Comparison of ENCODE assay signal across 24 mouse cellular contexts in genomic region chr1:62405061-62405460, GRCm38 (mm10).
A peak's percentile ranks its signal among the peaks of the same experiment; 100 is the strongest.
DNase-seq lines count a peak whose midpoint lies in the region; ATAC-seq and TF ChIP-seq lines count a peak whose summit lies in the region.
"Had no signal": no experiment of that assay in that cellular context is flagged by ENCODE, and none has a peak within 500 bp of the region (broad histone marks: within the 10 kb centered on the region; RNA-seq: fewer than 3 reads in every experiment).

No protein-coding gene starts in this region.

- ATAC-seq in heart, embryonic 11.5 days (replicated peaks; ENCODE audit: insufficient number of reproducible peaks, low FRiP score, low TSS enrichment), result no peak
- 0 out of 2 replicates have a peak, but pooled peaks have one; percentile 63 for ATAC-seq in embryonic facial prominence, embryonic 14.5 days (ENCODE audit: low read depth)
- ATAC-seq: CD4-positive, CD25-positive, alpha-beta regulatory T cell, adult 4 months; forebrain, embryonic 14.5 days; intestine, embryonic 16.5 days; midbrain, embryonic 16.5 days had no signal

- TF ChIP-seq POLR2A in brain, embryonic 14.5 days (IDR thresholded peaks at IDR 0.05; ENCODE audit: borderline replicate concordance, extremely low read depth, insufficient read depth, insufficient read length, poor library complexity, severe bottlenecking), result no peak

- no peaks in the 10 kb centered on the region for H3K27me3 ChIP-seq in heart, embryonic 11.5 days (ENCODE audit: control insufficient read depth, insufficient read depth, low read length)
- no peaks in the 10 kb centered on the region for H3K27me3 ChIP-seq in embryonic facial prominence, embryonic 14.5 days (replicated peaks; ENCODE audit: control insufficient read depth, insufficient read depth, low read length)
- H3K27me3 ChIP-seq: hindbrain, embryonic 13.5 days; liver, embryonic 15.5 days had no signal

- 0 out of 2 replicates have a peak, but pooled peaks cover 5% of the 10 kb centered on the region for H3K4me1 ChIP-seq in heart, embryonic 11.5 days (ENCODE audit: control insufficient read depth, insufficient read depth, low read length)
- H3K4me1 ChIP-seq in embryonic facial prominence, embryonic 14.5 days (ENCODE audit: control insufficient read depth, insufficient read depth, low read length), result no peaks in the 10 kb centered on the region
- H3K4me1 ChIP-seq: liver, embryonic 15.5 days had no signal

- no peak overlapping the region for H3K4me3 ChIP-seq in heart, embryonic 11.5 days (ENCODE audit: low read depth, low read length)
- no peak overlapping the region for H3K4me3 ChIP-seq in embryonic facial prominence, embryonic 14.5 days (ENCODE audit: low read depth, low read length)
- H3K4me3 ChIP-seq: gastrocnemius, adult 2 months; hindbrain, embryonic 13.5 days; liver, embryonic 15.5 days had no signal

- H3K27ac ChIP-seq in heart, embryonic 11.5 days (ENCODE audit: low read depth, low read length), result no peak overlapping the region
- no peak overlapping the region for H3K27ac ChIP-seq in embryonic facial prominence, embryonic 14.5 days (replicated peaks; ENCODE audit: low read depth, low read length)
- H3K27ac ChIP-seq: gastrocnemius, adult 2 months; hindbrain, embryonic 13.5 days; liver, embryonic 15.5 days had no signal

- 44% methylated on average over 8 of the region's 8 CpGs for WGBS in heart, embryonic 11.5 days (ENCODE audit: insufficient replicate concordance)
- WGBS in embryonic facial prominence, embryonic 14.5 days, result 24% methylated on average over 8 of the region's 8 CpGs

- no peak overlapping the region for H3K9ac ChIP-seq in heart, embryonic 11.5 days (ENCODE audit: low read depth, low read length)
- no peak overlapping the region for H3K9ac ChIP-seq in embryonic facial prominence, embryonic 14.5 days (ENCODE audit: low read depth, low read length)
- H3K9ac ChIP-seq: hindbrain, embryonic 13.5 days; liver, embryonic 15.5 days; lung, embryonic 14.5 days had no signal

- no peak overlapping the region for H3K4me2 ChIP-seq in heart, embryonic 11.5 days
- no peak overlapping the region for H3K4me2 ChIP-seq in embryonic facial prominence, embryonic 14.5 days (ENCODE audit: low read depth, low read length)
- H3K4me2 ChIP-seq: hindbrain, embryonic 13.5 days; liver, embryonic 15.5 days; lung, embryonic 14.5 days; midbrain, embryonic 11.5 days had no signal

- DNase-seq in heart, adult 18-20 months, result peak; percentile 14 to 41
- peak; percentile 28 for DNase-seq in brain, embryonic 14.5 days (ENCODE audit: low read depth)
- DNase-seq in embryonic facial prominence, embryonic 14.5 days (ENCODE audit: low spot score), result peak; percentile 64
- peak; percentile 10 for DNase-seq in heart, postnatal 4 days
- DNase-seq in left cerebral cortex, adult 11 months (ENCODE audit: low spot score), result no peak
- DNase-seq in testis, postnatal 10 days (ENCODE audit: low spot score), result no peak
- DNase-seq: adrenal gland, postnatal 25 days; cerebellum, adult 18-20 months; cerebellum, postnatal 10 days; gastrocnemius, adult 2 months; kidney, adult 9 months; kidney, postnatal 10 days; liver; lung, embryonic 14.5 days; lung, postnatal 36 days; right cerebral cortex, adult 18-20 months had no signal

- H3K36me3 ChIP-seq in heart, embryonic 11.5 days (ENCODE audit: control insufficient read depth, insufficient read depth, low read length), result no peaks in the 10 kb centered on the region
- H3K36me3 ChIP-seq in embryonic facial prominence, embryonic 14.5 days (ENCODE audit: control insufficient read depth, insufficient read depth, low read length), result no peaks in the 10 kb centered on the region
- H3K36me3 ChIP-seq: hindbrain, embryonic 13.5 days; liver, embryonic 15.5 days had no signal

- H3K9me3 ChIP-seq in heart, embryonic 11.5 days (replicated peaks; ENCODE audit: control insufficient read depth, low read length), result no peaks in the 10 kb centered on the region
- no peaks in the 10 kb centered on the region for H3K9me3 ChIP-seq in embryonic facial prominence, embryonic 14.5 days (ENCODE audit: control insufficient read depth, low read length)
- H3K9me3 ChIP-seq: hindbrain, embryonic 13.5 days; liver, embryonic 15.5 days had no signal

- TF ChIP-seq CTCF in brain, embryonic 14.5 days (IDR thresholded peaks at IDR 0.05; ENCODE audit: borderline replicate concordance, extremely low read depth, insufficient read depth, insufficient read length), result no peak

Comparison
In these comparisons a context has a peak if more than half of its experiments do, and no peak if none do; other contexts are left out.
1. DNase-seq: peak in heart, adult 18-20 months (2 of 2), brain, embryonic 14.5 days (single experiment), embryonic facial prominence, embryonic 14.5 days (single experiment) and heart, postnatal 4 days (single experiment); none in left cerebral cortex, adult 11 months (single experiment) and testis, postnatal 10 days (single experiment).